Mouse (Mus musculus) frontal cortex, adult 2 months (tissue): ENCODE data around the gene Kansl3. TPM values are rescaled to one million over a fixed set of nuclear protein-coding genes. Genes with fewer than 3 reads are reported as not detected.

Experiments
- DNase-seq, 2 experiments: peaks; one replicate each; pipeline ENCODE4 v3.0.0; 2022; ENCODE audit warnings: low spot score in 1 of 2; ENCODE audit errors: extremely low spot score in 1 of 2
- polyA plus RNA-seq: library from polyadenylated mRNA; depleted of rRNA; stranded (reverse); fragments of >200 nt; gene quantifications from 2 replicates; pipeline ENCODE4 v1.2.3, GENCODE M21; 2012

The Kansl3 gene
- polyA plus RNA-seq, 1 experiment = 65.5 TPM

DNA sequence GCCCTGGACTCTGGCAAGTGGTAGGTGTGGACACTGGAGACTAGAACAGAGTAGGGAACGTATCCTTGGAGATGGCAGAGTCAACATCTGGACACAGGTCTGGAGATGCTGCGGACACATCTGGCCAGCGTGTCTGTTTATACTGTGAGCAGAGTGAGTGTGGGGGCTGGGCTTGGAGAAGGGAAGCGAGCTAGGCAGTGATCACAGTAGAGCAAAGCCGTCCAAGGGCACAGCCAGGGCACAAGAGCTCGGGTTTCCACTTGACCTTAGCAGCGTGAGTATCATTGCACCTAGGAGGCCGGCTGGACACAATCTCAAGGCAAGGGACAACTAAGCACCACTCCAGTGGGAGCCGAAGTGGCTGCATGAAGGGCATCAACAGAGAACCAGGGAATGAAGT, 45.9 kb downstream of the Kansl3 start:
- no peak for DNase-seq

- no peak for DNase-seq
Measured at GRCm38 (mm10) chr1:36321829-36322573, 47.0 kb downstream of the Kansl3 start.

DNA sequence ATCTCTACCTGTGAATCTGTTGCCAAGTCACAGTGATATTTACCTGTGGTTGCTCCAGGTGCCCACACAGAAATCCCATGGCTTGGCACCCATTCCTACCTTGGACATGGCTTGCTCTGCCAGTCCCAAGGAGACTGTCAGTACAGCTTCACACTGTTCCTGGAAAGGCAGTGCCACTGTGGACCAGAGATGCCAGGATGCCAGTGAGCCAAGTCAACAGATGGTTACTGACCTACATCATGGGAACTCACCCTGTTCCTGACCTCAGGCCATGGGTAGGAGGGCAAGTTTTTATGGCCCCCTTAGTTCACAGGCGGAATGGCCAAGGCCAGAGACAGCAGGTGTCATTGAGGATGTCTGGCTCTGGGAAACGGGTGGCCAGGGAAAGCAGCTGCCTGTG, 47.8 kb downstream of the Kansl3 start:
- DNase-seq = no peak

- no peak for DNase-seq
Measured at GRCm38 (mm10) chr1:36315776-36316100, 53.2 kb downstream of the Kansl3 start.

GRCm38 (mm10) chr1:36314959-36315775, 53.8 kb downstream of the Kansl3 start:
- DNase-seq = no peak

- DNase-seq = peak; percentile 41 to 67
Measured at GRCm38 (mm10) chr1:36309498-36309901, 59.5 kb downstream of the Kansl3 start.

DNA sequence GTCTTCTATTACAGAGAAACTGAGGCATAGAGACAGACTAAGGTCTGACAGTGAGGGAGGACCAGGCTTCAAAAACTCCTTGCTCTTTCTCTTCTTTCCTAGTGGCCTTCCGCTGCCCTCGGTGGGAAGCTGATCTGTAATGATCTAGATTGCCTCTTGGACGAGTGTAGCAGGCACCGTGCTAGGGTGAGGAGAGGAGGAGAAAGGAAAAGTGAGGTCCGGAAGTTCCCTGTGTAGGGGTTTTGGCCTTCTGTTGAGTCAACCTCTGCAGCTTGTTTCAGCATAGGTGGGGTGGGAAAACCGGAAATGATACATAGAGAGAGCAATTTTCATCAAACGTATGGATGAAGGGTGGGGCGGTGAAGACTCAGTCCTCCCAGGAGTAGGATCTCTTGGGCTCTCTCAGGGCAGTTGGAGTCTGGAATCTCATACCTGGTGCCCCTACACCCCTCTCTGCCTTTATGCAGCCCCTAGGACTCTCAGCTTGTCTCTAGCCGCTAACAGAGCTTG, 60.0 kb downstream of the Kansl3 start:
- DNase-seq = no peak

GRCm38 (mm10) chr1:36308451-36308901, 60.5 kb downstream of the Kansl3 start:
- no peak for DNase-seq

- peak; percentile 72 to 87 for DNase-seq
Measured at GRCm38 (mm10) chr1:36307495-36308280, 61.3 kb downstream of the Kansl3 start, which contains the start of gene Arid5a. TSS of gene Arid5a (plus strand) at chr1:36307733.

DNA sequence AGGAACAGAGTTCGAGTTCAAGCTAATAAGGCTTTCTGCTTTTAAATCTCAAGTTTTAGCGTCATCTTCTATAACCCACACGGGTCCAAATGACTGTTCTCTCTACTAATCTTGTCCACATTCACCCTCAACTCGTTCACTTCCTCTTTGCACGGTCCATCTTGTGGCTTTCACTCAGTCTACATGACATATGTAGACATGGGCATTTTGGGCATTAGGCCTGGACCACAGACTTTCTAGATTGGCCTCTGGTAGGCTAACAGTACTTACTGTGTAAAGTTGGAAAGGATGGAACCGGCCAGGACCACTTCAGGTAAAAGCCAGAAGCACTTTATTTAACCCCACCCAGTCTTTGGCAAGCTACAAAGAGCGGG, 61.9 kb downstream of the Kansl3 start:
- DNase-seq = no peak

- DNase-seq = no peak
Measured at GRCm38 (mm10) chr1:36306120-36306519, 62.9 kb downstream of the Kansl3 start.

DNA sequence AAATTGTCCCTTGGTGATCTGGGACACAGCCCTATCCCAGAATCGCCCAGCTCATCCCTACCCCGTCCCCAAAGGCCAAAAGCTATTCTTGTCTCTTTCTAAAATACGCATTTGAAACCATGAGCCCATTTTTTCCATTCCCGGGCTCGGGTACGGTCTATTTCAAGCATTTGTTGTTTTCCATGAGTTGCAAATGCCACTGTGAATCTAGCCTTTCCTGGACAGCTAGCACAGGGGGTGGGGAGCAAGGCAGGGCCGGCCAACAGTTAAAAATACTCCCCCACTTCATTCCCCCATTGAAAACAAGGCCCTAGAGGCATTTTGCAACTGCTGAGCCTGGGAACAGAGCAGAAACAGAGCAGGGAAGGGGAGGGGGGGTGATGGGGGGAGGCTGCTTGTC, 64.2 kb downstream of the Kansl3 start:
- DNase-seq = no peak

- DNase-seq = peak; percentile 82 to 91
Measured at GRCm38 (mm10) chr1:36303381-36304320, 65.3 kb downstream of the Kansl3 start.

DNA sequence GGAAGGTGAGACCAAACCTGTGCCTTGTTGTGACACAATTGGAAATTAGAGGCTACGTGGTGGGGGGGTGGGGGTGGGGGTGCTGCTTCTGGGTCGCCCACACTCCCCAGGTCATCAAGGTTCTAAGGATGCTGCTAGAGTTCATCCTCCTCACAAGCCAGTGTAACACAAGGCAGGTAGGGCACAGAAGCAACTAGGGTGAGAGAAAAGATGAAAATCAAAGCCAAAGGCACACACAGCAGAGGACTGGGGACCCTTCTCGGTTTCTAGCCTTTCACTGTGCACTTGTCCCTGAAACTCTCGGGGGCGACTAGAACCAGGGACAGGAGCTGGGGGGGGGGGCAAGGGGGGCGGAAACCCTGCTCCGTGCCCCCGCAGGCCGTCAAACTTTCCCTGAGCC, 66.0 kb downstream of the Kansl3 start:
- DNase-seq = no peak

- no peak for DNase-seq
Measured at GRCm38 (mm10) chr1:36302273-36302672, 66.7 kb downstream of the Kansl3 start.

DNA sequence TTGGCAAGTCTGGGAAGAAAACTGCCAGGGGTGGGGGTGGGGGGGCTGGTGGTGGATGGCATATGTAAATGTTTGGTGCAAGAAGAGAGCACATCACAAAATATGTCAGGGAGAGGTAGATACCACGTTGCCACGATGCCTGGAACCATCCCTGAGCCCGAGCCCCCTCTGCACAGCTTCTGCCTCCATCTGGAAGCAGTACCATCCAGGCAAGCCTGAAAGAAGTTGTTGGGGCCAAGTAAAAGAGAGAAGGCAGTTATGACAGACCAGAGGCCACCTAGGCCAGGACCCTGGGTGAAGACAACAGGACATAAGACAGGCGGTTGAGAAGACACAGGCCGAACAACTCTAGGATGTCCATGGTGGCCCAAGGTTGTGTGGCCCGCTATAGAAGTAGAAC, 68.5 kb downstream of the Kansl3 start:
- DNase-seq = no peak

DNA sequence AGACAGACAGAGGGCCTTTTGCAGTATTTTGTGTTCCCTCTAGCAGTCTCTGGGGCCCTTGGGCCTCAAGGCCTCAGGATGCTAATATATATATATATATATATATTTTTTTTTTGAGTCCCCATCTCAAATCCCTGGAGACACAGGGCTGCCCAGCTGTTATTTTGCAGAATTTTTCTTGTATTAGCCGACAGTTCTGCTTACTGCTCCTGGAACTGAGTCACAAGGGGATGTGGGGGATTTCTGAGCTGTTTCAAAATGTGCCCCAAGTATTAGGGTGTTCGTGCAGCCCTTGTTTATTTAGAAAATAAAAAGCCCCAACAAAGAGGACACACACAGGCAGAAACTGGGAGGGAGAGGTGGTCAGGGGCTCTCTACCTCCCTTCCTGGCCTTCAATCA, 69.3 kb downstream of the Kansl3 start:
- DNase-seq = no peak

- no peak for DNase-seq
Measured at GRCm38 (mm10) chr1:36299126-36299525, 69.9 kb downstream of the Kansl3 start.

DNA sequence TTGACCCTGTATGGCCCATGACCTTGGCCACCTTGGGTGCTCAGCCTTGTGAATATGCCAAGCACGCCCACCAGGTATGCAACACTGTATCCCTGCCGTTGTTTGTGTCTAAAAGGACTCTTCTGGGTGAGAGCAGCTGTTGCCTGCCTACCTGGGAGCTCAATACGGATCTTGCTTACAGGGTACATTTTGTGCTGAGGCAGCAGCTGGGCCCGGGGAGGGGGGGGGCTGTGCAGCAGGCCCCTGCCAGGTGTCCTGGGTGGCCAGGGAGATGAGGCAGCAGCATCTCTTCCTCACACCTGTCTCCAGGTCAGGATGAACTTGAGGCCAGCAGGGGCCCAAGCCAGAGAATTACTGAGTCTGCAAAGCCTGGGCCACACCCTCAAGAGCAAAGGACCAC, 70.9 kb downstream of the Kansl3 start:
- DNase-seq = no peak
